Mouse (Mus musculus): ENCODE data around the gene Oas3.

DNA sequence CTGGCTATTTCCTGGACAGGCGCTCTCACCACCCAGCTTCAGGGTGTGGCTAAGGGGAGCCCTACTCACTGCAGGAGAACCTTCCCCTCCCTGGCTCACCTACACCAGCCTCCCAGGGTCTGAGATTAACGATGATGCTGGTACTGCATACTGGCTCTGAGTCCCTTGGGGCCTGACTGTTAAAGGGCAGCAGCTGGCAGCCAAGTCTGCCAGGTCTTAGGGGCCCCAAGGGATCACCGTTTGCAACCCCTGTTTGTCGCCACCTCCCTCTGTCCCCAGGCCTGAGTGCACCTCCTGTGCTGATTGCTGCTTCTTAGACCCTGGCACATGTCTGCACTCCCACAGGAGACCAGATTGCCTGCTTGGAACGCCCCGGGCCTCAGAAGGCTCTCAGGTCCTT is 73.0 kb downstream of the Oas3 start:
- TF ChIP-seq CTCF (IDR thresholded peaks at IDR 0.05; ENCODE audit: extremely low read depth, insufficient read depth, low read length) (no peak), POLR2A (IDR thresholded peaks at IDR 0.05; ENCODE audit: extremely low read depth, insufficient read depth, low read length) (no peak)
